Mouse (Mus musculus) myocyte (in vitro differentiated cells): ENCODE results near the gene Nhlrc4. TPM values are rescaled to one million over a fixed set of nuclear protein-coding genes. Genes with fewer than 3 reads are reported as not detected.
A peak's percentile ranks its signal among the peaks of the same experiment; 100 is the strongest.

Experiments
- H3K27me3 ChIP-seq: one replicate; pipeline ENCODE4 v1.6.1; 2011; ENCODE audit not compliant: control insufficient read depth, insufficient read depth, insufficient read length
- H3K36me3 ChIP-seq: one replicate; pipeline ENCODE4 v1.6.1; 2011; ENCODE audit not compliant: control insufficient read depth, insufficient read depth
- H3K4me2 ChIP-seq: one replicate; pipeline ENCODE4 v1.6.1; 2011; ENCODE audit warnings: low read depth, control low read depth
- H3K4me3 ChIP-seq: one replicate; pipeline ENCODE4 v1.5.1; 2011; ENCODE audit warnings: mild to moderate bottlenecking, control low read depth, moderate library complexity
- H3K79me2 ChIP-seq: one replicate; pipeline ENCODE4 v1.6.1; 2011; ENCODE audit not compliant: control insufficient read depth, insufficient read depth
- H3ac ChIP-seq: one replicate; pipeline ENCODE4 v1.6.1; 2011; ENCODE audit not compliant: control insufficient read depth, insufficient read length
- CEBPB ChIP-seq: IDR thresholded peaks from 2 replicates; pipeline ENCODE4 v1.6.1; 2011; ENCODE audit warnings: mild to moderate bottlenecking, moderate library complexity; ENCODE audit not compliant: poor library complexity, insufficient read depth, severe bottlenecking
- E2F4 ChIP-seq: IDR thresholded peaks from one replicate; pipeline ENCODE4 v1.6.1; 2011; ENCODE audit warnings: mild to moderate bottlenecking, control low read depth, moderate library complexity; ENCODE audit not compliant: insufficient read depth
- MAX ChIP-seq: IDR thresholded peaks from one replicate; pipeline ENCODE4 v1.6.1; 2011; ENCODE audit warnings: low read depth, mild to moderate bottlenecking, control low read depth
- MYOD1 ChIP-seq, 3 experiments: IDR thresholded peaks; one replicate each; pipeline ENCODE4 v1.6.1; 2011; ENCODE audit warnings: control low read depth in 2 of 3, low read depth in 2 of 3, mild to moderate bottlenecking in 2 of 3, moderate library complexity in 1 of 3; ENCODE audit not compliant: insufficient read length in 2 of 3, control insufficient read depth in 1 of 3
- MYOG ChIP-seq, 3 experiments: IDR thresholded peaks; one replicate each; pipeline ENCODE4 v1.6.1; 2011; ENCODE audit warnings: control low read depth in 2 of 3, low read depth in 2 of 3, mild to moderate bottlenecking in 2 of 3; ENCODE audit not compliant: insufficient read length in 2 of 3, control insufficient read depth in 1 of 3, insufficient read depth in 1 of 3
- POLR2A ChIP-seq: IDR thresholded peaks from one replicate; pipeline ENCODE4 v1.6.1; 2011; ENCODE audit warnings: low read depth, mild to moderate bottlenecking, control low read depth, moderate library complexity; ENCODE audit not compliant: insufficient read length
- POLR2AphosphoS2 ChIP-seq: IDR thresholded peaks from one replicate; pipeline ENCODE4 v1.6.1; 2011; ENCODE audit warnings: low read depth, control low read depth; ENCODE audit not compliant: insufficient read length
- REST ChIP-seq: IDR thresholded peaks from one replicate; pipeline ENCODE4 v1.6.1; 2011; ENCODE audit warnings: mild to moderate bottlenecking, control low read depth, moderate library complexity; ENCODE audit not compliant: insufficient read depth, insufficient read length
- SRF ChIP-seq: IDR thresholded peaks from one replicate; pipeline ENCODE4 v1.6.1; 2011; ENCODE audit warnings: low read depth; ENCODE audit not compliant: control insufficient read depth, insufficient read length
- TCF12 ChIP-seq: IDR thresholded peaks from one replicate; pipeline ENCODE4 v1.6.1; 2011; ENCODE audit warnings: mild to moderate bottlenecking, control low read depth; ENCODE audit not compliant: poor library complexity, insufficient read depth, severe bottlenecking
- TCF3 ChIP-seq: IDR thresholded peaks from one replicate; pipeline ENCODE4 v1.6.1; 2011; ENCODE audit warnings: low read depth, control low read depth; ENCODE audit not compliant: insufficient read length
- USF1 ChIP-seq: IDR thresholded peaks from one replicate; pipeline ENCODE4 v1.6.1; 2011; ENCODE audit warnings: low read depth, mild to moderate bottlenecking, control low read depth, moderate library complexity
- polyA plus RNA-seq: library from polyadenylated mRNA; unstranded; fragments of >200 nt; fragmentation: generic; extraction: Trizol; gene quantifications from one replicate; pipeline ENCODE4 v1.2.1, GENCODE M21; 2012; ENCODE audit warnings: missing spikeins

Gene Nhlrc4
- polyA plus RNA-seq, 1 experiment: 0.17 TPM

DNA sequence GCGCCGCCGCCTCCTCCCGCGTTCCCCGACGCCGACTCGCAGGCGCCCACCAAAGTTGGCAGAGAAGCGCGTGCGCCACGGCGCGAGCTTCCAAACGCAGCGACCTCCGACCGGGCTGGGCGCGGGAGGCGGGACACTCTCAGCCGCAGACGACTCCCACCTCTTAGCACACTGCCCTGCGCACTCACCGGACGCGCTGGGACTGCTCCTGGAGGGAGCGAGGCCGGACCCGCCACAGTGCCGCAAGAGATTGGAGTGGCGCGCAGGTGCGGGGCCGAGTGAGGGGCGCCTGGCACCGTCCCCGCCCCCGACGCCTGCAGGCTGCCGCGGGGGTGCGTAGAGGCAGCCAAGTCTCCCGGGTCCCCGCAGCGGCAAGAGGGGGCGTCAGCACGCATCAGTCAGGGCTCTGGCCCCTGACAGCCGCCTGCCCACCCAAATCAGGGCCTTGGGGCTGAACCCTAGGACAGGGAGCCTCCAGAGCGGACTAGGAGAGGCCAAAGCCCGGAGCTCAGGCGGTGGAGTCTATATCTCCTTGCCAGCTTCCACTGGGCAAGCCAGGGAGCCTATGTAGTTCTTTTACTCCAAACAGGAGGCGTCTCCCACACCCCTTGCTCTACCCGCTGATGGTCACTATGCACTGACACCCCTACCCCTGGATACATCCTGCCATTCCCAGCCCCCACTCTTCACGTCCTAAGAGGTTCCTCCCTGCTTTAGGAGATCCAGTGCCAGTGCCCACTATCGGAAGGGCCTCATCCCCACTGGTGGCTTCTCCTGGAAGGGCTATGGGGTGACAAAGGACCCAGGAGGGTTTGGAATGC lies 7.3 kb upstream of the Nhlrc4 start, which contains the start of gene A930017K11Rik:
Gene A930017K11Rik, minus strand, starts transcription at position 763 of the 821 bp plus-strand sequence.
- TF ChIP-seq MYOG (IDR thresholded peaks at IDR 0.05; ENCODE audit: control insufficient read depth in 1 of 3, insufficient read depth in 1 of 3, insufficient read length in 2 of 3, low read depth in 2 of 3) (no peak), SRF (no peak), POLR2A (no peak), USF1 (no peak), POLR2AphosphoS2 (no peak), TCF3 (no peak), REST (no peak), MYOD1 (IDR thresholded peaks at IDR 0.05; ENCODE audit: control insufficient read depth in 1 of 3, insufficient read length in 2 of 3, low read depth in 2 of 3) (no peak), CEBPB (no peak), TCF12 (no peak), MAX (no peak), E2F4 (no peak)

GRCm38 (mm10) chr17:25951225-25951802 lies 6.6 kb upstream of the Nhlrc4 start:
- Histone ChIP-seq H3K79me2 (no peaks in the 10 kb centered on the region), H3K36me3 (no peaks in the 10 kb centered on the region), H3K4me2 (peak overlapping the region; percentile 36), H3K27me3 (peaks cover 53% of the 10 kb centered on the region), H3ac (no peak overlapping the region), H3K4me3 (no peak overlapping the region)
- no peak for TF ChIP-seq USF1
- TF ChIP-seq TCF12: no peak
- no peak for TF ChIP-seq MAX
- TF ChIP-seq E2F4: no peak
- no peak for TF ChIP-seq MYOD1 (IDR thresholded peaks at IDR 0.05; ENCODE audit: control insufficient read depth in 1 of 3, insufficient read length in 2 of 3, low read depth in 2 of 3)
- no peak for TF ChIP-seq SRF
- TF ChIP-seq REST: no peak
- TF ChIP-seq CEBPB: no peak
- TF ChIP-seq MYOG (IDR thresholded peaks at IDR 0.05; ENCODE audit: control insufficient read depth in 1 of 3, insufficient read depth in 1 of 3, insufficient read length in 2 of 3, low read depth in 2 of 3): no peak
- TF ChIP-seq POLR2A: no peak
- TF ChIP-seq TCF3: no peak
- no peak for TF ChIP-seq POLR2AphosphoS2

More for the DNA sequence above, 7.3 kb upstream of the Nhlrc4 start, which contains the start of gene A930017K11Rik:
- Histone ChIP-seq H3ac (no peak within 1 kb of the TSS), H3K4me2 (peak within 1 kb of the TSS; percentile 36), H3K27me3 (peaks cover 47% of the 10 kb centered on the region), H3K36me3 (no peaks in the 10 kb centered on the region), H3K79me2 (no peaks in the 10 kb centered on the region), H3K4me3 (no peak within 1 kb of the TSS)

GRCm38 (mm10) chr17:25950706-25951105 lies 5.9 kb upstream of the Nhlrc4 start:
- peaks cover 58% of the 10 kb centered on the region for H3K27me3 ChIP-seq
- H3K4me2 ChIP-seq: no peak overlapping the region

GRCm38 (mm10) chr17:25949981-25950380 lies 5.2 kb upstream of the Nhlrc4 start:
- Histone ChIP-seq H3K36me3 (no peaks in the 10 kb centered on the region), H3K79me2 (no peaks in the 10 kb centered on the region), H3K27me3 (peaks cover 58% of the 10 kb centered on the region), H3ac (no peak overlapping the region), H3K4me2 (no peak overlapping the region), H3K4me3 (no peak overlapping the region)
- TF ChIP-seq TCF3: no peak
- no peak for TF ChIP-seq SRF
- TF ChIP-seq TCF12: no peak
- no peak for TF ChIP-seq USF1
- no peak for TF ChIP-seq E2F4

More at GRCm38 (mm10) chr17:25950706-25951105, 5.9 kb upstream of the Nhlrc4 start:
- H3K79me2 ChIP-seq: no peaks in the 10 kb centered on the region
- TF ChIP-seq REST (no peak), POLR2AphosphoS2 (no peak), SRF (no peak), TCF12 (no peak), POLR2A (no peak), MYOD1 (IDR thresholded peaks at IDR 0.05; ENCODE audit: control insufficient read depth in 1 of 3, insufficient read length in 2 of 3, low read depth in 2 of 3) (no peak), TCF3 (no peak), MAX (no peak)
- no peaks in the 10 kb centered on the region for H3K36me3 ChIP-seq
- H3ac ChIP-seq: no peak overlapping the region
- no peak overlapping the region for H3K4me3 ChIP-seq

- Histone ChIP-seq H3K4me2 (no peak overlapping the region), H3K27me3 (peaks cover 55% of the 10 kb centered on the region), H3K79me2 (no peaks in the 10 kb centered on the region), H3K36me3 (no peaks in the 10 kb centered on the region), H3ac (no peak overlapping the region), H3K4me3 (no peak overlapping the region)
- TF ChIP-seq TCF3 (no peak), POLR2AphosphoS2 (no peak), USF1 (no peak)
Measured at GRCm38 (mm10) chr17:25948051-25948450, 3.3 kb upstream of the Nhlrc4 start.
